Mouse (Mus musculus) mature B cell (primary cell): ENCODE results near the gene Alb.

ENCODE experiments used
- in situ Hi-C: fragments of 300-500 bp; cut with MboI; formaldehyde crosslinking; loops from 2 replicates; pipeline ENCODE4 v1.14.3; 2019

The Alb gene

GRCm38 (mm10) chr5:90460619-90461018 is at the start of gene Alb:
TSS of gene Alb (plus strand) at chr5:90460897.
- in situ Hi-C loops, result no loop called here

GRCm38 (mm10) chr5:90414142-90414924 is 46.4 kb upstream of the Alb start:
- in situ Hi-C loops, result no loop called here

- in situ Hi-C loops, result no loop called here
Measured at GRCm38 (mm10) chr5:90414925-90415295, 45.8 kb upstream of the Alb start.

GRCm38 (mm10) chr5:90424625-90425024 is 36.1 kb upstream of the Alb start:
- in situ Hi-C loops, result no loop called here

GRCm38 (mm10) chr5:90425191-90425590 is 35.5 kb upstream of the Alb start:
- in situ Hi-C loops, result no loop called here

- in situ Hi-C loops, result no loop called here
Measured at GRCm38 (mm10) chr5:90431053-90431452, 29.6 kb upstream of the Alb start.

- in situ Hi-C loops, result no loop called here
Measured at GRCm38 (mm10) chr5:90439157-90439556, 21.5 kb upstream of the Alb start.

GRCm38 (mm10) chr5:90447577-90447976 is 13.1 kb upstream of the Alb start:
- in situ Hi-C loops, result no loop called here

- in situ Hi-C loops, result no loop called here
Measured at GRCm38 (mm10) chr5:90449961-90450360, 10.7 kb upstream of the Alb start.

- in situ Hi-C loops, result no loop called here
Measured at GRCm38 (mm10) chr5:90452711-90453110, 8.0 kb upstream of the Alb start.

GRCm38 (mm10) chr5:90457241-90457640 is 3.5 kb upstream of the Alb start:
- in situ Hi-C loops, result no loop called here

GRCm38 (mm10) chr5:90458727-90459126 is 2.0 kb upstream of the Alb start:
- in situ Hi-C loops, result no loop called here

- in situ Hi-C loops, result no loop called here
Measured at GRCm38 (mm10) chr5:90466806-90467205, 6.1 kb downstream of the Alb start.

- in situ Hi-C loops, result no loop called here
Measured at GRCm38 (mm10) chr5:90467245-90467644, 6.5 kb downstream of the Alb start.

GRCm38 (mm10) chr5:90470836-90471235 is 10.1 kb downstream of the Alb start:
- in situ Hi-C loops, result no loop called here

- in situ Hi-C loops, result no loop called here
Measured at GRCm38 (mm10) chr5:90473902-90474301, 13.2 kb downstream of the Alb start.

- in situ Hi-C loops, result no loop called here
Measured at GRCm38 (mm10) chr5:90474369-90474768, 13.7 kb downstream of the Alb start.

- in situ Hi-C loops, result no loop called here
Measured at GRCm38 (mm10) chr5:90476741-90477140, 16.0 kb downstream of the Alb start.

- in situ Hi-C loops, result no loop called here
Measured at GRCm38 (mm10) chr5:90477308-90478140, 16.8 kb downstream of the Alb start.

- in situ Hi-C loops, result no loop called here
Measured at GRCm38 (mm10) chr5:90478886-90479285, 18.2 kb downstream of the Alb start.

- in situ Hi-C loops, result no loop called here
Measured at GRCm38 (mm10) chr5:90485597-90485996, 24.9 kb downstream of the Alb start.

- in situ Hi-C loops, result no loop called here
Measured at GRCm38 (mm10) chr5:90488323-90488722, 27.6 kb downstream of the Alb start.

GRCm38 (mm10) chr5:90490518-90490917 is 29.8 kb downstream of the Alb start, which contains the start of gene Afp:
TSS of gene Afp (plus strand) at chr5:90490737.
- in situ Hi-C loops, result no loop called here
